In the genomic region with DNA sequence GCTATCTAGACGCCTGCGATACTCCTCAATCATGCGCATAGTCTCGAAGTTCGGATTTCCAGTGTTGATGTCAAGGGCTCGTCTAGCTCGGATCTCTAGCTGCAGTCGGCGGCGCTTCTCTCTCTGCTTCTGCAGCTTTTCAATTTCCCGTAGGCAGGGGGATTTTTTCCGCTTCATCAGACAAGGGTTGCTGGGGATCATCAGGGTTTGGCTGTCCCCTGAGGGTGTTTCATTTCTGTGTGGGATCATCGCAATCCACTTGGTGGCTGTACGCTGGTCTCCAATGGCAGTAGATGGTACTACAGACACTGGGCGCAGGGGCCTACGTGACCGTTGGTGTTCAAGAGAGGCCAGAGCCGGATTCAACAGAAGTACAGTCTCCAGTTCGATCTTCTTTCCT, we compare ENCODE assay signal across 28 mouse cellular contexts. TPM values are rescaled to one million over a fixed set of nuclear protein-coding genes. Genes with fewer than 3 reads are reported as not detected.
"Had no signal": no experiment of that assay in that cellular context is flagged by ENCODE, and none has a peak within 500 bp of the region (broad histone marks: within the 10 kb centered on the region; RNA-seq: fewer than 3 reads in every experiment).

No protein-coding gene starts in this region.

- H3K4me3 ChIP-seq: limb, embryonic 12.5 days; limb, embryonic 15.5 days; midbrain, embryonic 12.5 days had no signal

- DNase-seq: kidney, adult 2 months; kidney, postnatal 36 days; left cerebral cortex, postnatal 4 days; liver, postnatal 0 days; lung, embryonic 14.5 days; right cerebral cortex, postnatal 25 days; thymus, postnatal 25 days had no signal

- H3K36me3 ChIP-seq: limb, embryonic 12.5 days; limb, embryonic 15.5 days; midbrain, embryonic 12.5 days had no signal

- H3K9me3 ChIP-seq: limb, embryonic 12.5 days; limb, embryonic 15.5 days; midbrain, embryonic 12.5 days had no signal

- H3K9ac ChIP-seq: limb, embryonic 12.5 days; limb, embryonic 15.5 days; liver, embryonic 14.5 days; liver, postnatal 0 days; lung, embryonic 14.5 days; midbrain, embryonic 12.5 days had no signal

- ATAC-seq: intestine, postnatal 0 days; liver, postnatal 0 days; lung, postnatal 0 days; midbrain, embryonic 16.5 days had no signal

- H3K27me3 ChIP-seq: limb, embryonic 12.5 days; limb, embryonic 15.5 days; midbrain, embryonic 12.5 days had no signal

- H3K27ac ChIP-seq: kidney, postnatal 0 days; limb, embryonic 12.5 days; limb, embryonic 15.5 days; liver, embryonic 14.5 days; macrophage; midbrain, embryonic 12.5 days had no signal

- H3K4me2 ChIP-seq: limb, embryonic 12.5 days; limb, embryonic 15.5 days; liver, embryonic 11.5 days; lung, embryonic 14.5 days; midbrain, embryonic 12.5 days had no signal

- H3K4me1 ChIP-seq: limb, embryonic 12.5 days; limb, embryonic 15.5 days; midbrain, embryonic 12.5 days had no signal

RNA-seq across cellular contexts. Expression of gene Kif2b, which starts 0.5 kb away (rescaled TPM):
- total RNA-seq: layer of hippocampus, adult 18-20 months; layer of hippocampus, postnatal 14 days; left cerebral cortex, adult 8-10 months; left cerebral cortex, postnatal 14 days; left cerebral cortex, postnatal 4 days; megakaryocyte, adult 5-6 weeks had no signal
- polyA plus RNA-seq: intestine, postnatal 0 days; kidney, embryonic 14.5 days; kidney, postnatal 0 days; limb, embryonic 12.5 days; limb, embryonic 15.5 days; liver, embryonic 11.5 days; liver, embryonic 14.5 days; liver, postnatal 0 days; lung, embryonic 14.5 days; lung, postnatal 0 days; macrophage; midbrain, embryonic 12.5 days; midbrain, embryonic 16.5 days; neural tube, embryonic 11.5 days; neural tube, embryonic 14.5 days; spleen, adult 2 months; stomach, embryonic 16.5 days; thymus, postnatal 0 days had no signal
